Comparison of ENCODE assay signal across 8 mouse cellular contexts in genomic region chr13:21530781-21531201, GRCm38 (mm10). TPM values are rescaled to one million over a fixed set of nuclear protein-coding genes. Genes with fewer than 3 reads are reported as not detected.
DNase-seq lines count a peak whose midpoint lies in the region; ATAC-seq lines count a peak whose summit lies in the region.

Gene Zkscan8, minus strand, starts transcription at chr13:21531120.

- H3K27ac ChIP-seq in forebrain, embryonic 10.5 days, result peak within 1 kb of the TSS; percentile 99
- peak within 1 kb of the TSS; percentile 94 for H3K27ac ChIP-seq in heart, embryonic 16.5 days (ENCODE audit: low read length)
- H3K27ac ChIP-seq in liver, embryonic 15.5 days (replicated peaks), result peak within 1 kb of the TSS; percentile 82
- H3K27ac ChIP-seq in neural tube, embryonic 12.5 days, result peak within 1 kb of the TSS; percentile 81

- H3K9ac ChIP-seq in heart, embryonic 16.5 days (ENCODE audit: low read length), result peak within 1 kb of the TSS; percentile 98
- H3K9ac ChIP-seq in liver, embryonic 15.5 days, result peak within 1 kb of the TSS; percentile 88
- H3K9ac ChIP-seq in neural tube, embryonic 12.5 days, result peak within 1 kb of the TSS; percentile 96

- DNase-seq in CD8-positive naive resting alpha-beta T cell, adult 2 months (ENCODE audit: low read depth in 2 of 2, low spot score in 2 of 2), result peak; percentile 71 to 83
- DNase-seq in c-Kit-positive CD71-negative TER-119-negative erythroid progenitor cells, embryonic 14.5 days (ENCODE audit: low read depth), result peak; percentile 74
- peak; percentile 91 for DNase-seq in forebrain, embryonic 10.5 days (ENCODE audit: extremely low spot score, low spot score)
- DNase-seq in kidney, postnatal 36 days, result peak; percentile 92 to 93
- peak; percentile 83 for DNase-seq in telencephalon, adult 2 months (ENCODE audit: low read depth, low spot score)

- H3K4me2 ChIP-seq in heart, embryonic 16.5 days (ENCODE audit: low read depth, low read length), result peak within 1 kb of the TSS; percentile 78
- H3K4me2 ChIP-seq in liver, embryonic 15.5 days, result peak within 1 kb of the TSS; percentile 72
- H3K4me2 ChIP-seq in neural tube, embryonic 12.5 days (replicated peaks), result peak within 1 kb of the TSS; percentile 62

- no peaks in the 10 kb centered on the region for H3K9me3 ChIP-seq in forebrain, embryonic 10.5 days
- H3K9me3 ChIP-seq in heart, embryonic 16.5 days (replicated peaks; ENCODE audit: control insufficient read depth, low read length), result no peaks in the 10 kb centered on the region
- H3K9me3 ChIP-seq in liver, embryonic 15.5 days (replicated peaks), result no peaks in the 10 kb centered on the region
- no peaks in the 10 kb centered on the region for H3K9me3 ChIP-seq in neural tube, embryonic 12.5 days

- peak; percentile 99 for ATAC-seq in heart, embryonic 16.5 days (replicated peaks; ENCODE audit: extremely low read depth, insufficient read depth, low FRiP score)
- peak; percentile 96 for ATAC-seq in liver, embryonic 15.5 days (ENCODE audit: insufficient read depth)
- ATAC-seq in neural tube, embryonic 12.5 days (ENCODE audit: low FRiP score, low read depth), result peak; percentile 99

- H3K27me3 ChIP-seq in forebrain, embryonic 10.5 days (ENCODE audit: poor library complexity, severe bottlenecking), result no peaks in the 10 kb centered on the region
- no peaks in the 10 kb centered on the region for H3K27me3 ChIP-seq in heart, embryonic 16.5 days (ENCODE audit: control insufficient read depth, insufficient read depth, low read length)
- H3K27me3 ChIP-seq in liver, embryonic 15.5 days, result no peaks in the 10 kb centered on the region
- H3K27me3 ChIP-seq in neural tube, embryonic 12.5 days (replicated peaks), result no peaks in the 10 kb centered on the region

- peaks cover 13% of the 10 kb centered on the region for H3K4me1 ChIP-seq in forebrain, embryonic 10.5 days
- H3K4me1 ChIP-seq in heart, embryonic 16.5 days (ENCODE audit: control insufficient read depth, insufficient read depth, low read length), result peaks cover 5% of the 10 kb centered on the region
- 0 out of 2 replicates have a peak, but pooled peaks cover 2% of the 10 kb centered on the region for H3K4me1 ChIP-seq in liver, embryonic 15.5 days (replicated peaks)
- H3K4me1 ChIP-seq in neural tube, embryonic 12.5 days, result 0 out of 2 replicates have a peak, but pooled peaks cover 3% of the 10 kb centered on the region

- peaks cover 13% of the 10 kb centered on the region for H3K36me3 ChIP-seq in forebrain, embryonic 10.5 days (replicated peaks)
- H3K36me3 ChIP-seq in heart, embryonic 16.5 days (ENCODE audit: control insufficient read depth, insufficient read depth), result peaks cover 7% of the 10 kb centered on the region
- H3K36me3 ChIP-seq in liver, embryonic 15.5 days (replicated peaks), result peaks cover 9% of the 10 kb centered on the region
- H3K36me3 ChIP-seq in neural tube, embryonic 12.5 days, result peaks cover 7% of the 10 kb centered on the region

- peak within 1 kb of the TSS; percentile 92 for H3K4me3 ChIP-seq in forebrain, embryonic 10.5 days
- H3K4me3 ChIP-seq in heart, embryonic 16.5 days (ENCODE audit: low read length), result peak within 1 kb of the TSS; percentile 97
- peak within 1 kb of the TSS; percentile 74 for H3K4me3 ChIP-seq in liver, embryonic 15.5 days (replicated peaks)
- peak within 1 kb of the TSS; percentile 83 for H3K4me3 ChIP-seq in neural tube, embryonic 12.5 days

- WGBS in forebrain, embryonic 10.5 days, result under 1% methylated on average over 39 of the region's 39 CpGs
- WGBS in heart, embryonic 16.5 days, result under 1% methylated on average over 39 of the region's 39 CpGs
- WGBS in liver, embryonic 15.5 days (ENCODE audit: insufficient replicate concordance), result 0% methylated on average over 39 of the region's 39 CpGs
- WGBS in neural tube, embryonic 12.5 days, result under 1% methylated on average over 39 of the region's 39 CpGs

RNA-seq across cellular contexts. Expression of gene Zkscan8, which starts in this region (rescaled TPM):
- polyA plus RNA-seq in forebrain, embryonic 10.5 days (2016; fragmentation: Nextera tagmentation; extraction: Ambion mirVana), result 7.0 and 9.1 TPM in 2 replicates
- 3.7 and 4.7 TPM in 2 replicates for polyA plus RNA-seq in heart, embryonic 16.5 days (2015; fragmentation: Nextera tagmentation; extraction: Ambion mirVana)
- polyA plus RNA-seq in liver, embryonic 15.5 days (2015; fragmentation: Nextera tagmentation; extraction: Ambion mirVana), result 1.1 and 1.2 TPM in 2 replicates
- 5.9 and 6.8 TPM in 2 replicates for polyA plus RNA-seq in neural tube, embryonic 12.5 days (2016; fragmentation: Nextera tagmentation; extraction: Ambion mirVana)

Comparison
In these comparisons a context has a peak if more than half of its experiments do, and no peak if none do; other contexts are left out.
1. Peak in every context shown above with its lines: DNase-seq, ATAC-seq, H3K4me3 ChIP-seq and H3K27ac ChIP-seq.